8 mouse cellular contexts compared by ENCODE assay signal in genomic region chr5:124351604-124352003, GRCm38 (mm10). TPM values are rescaled to one million over a fixed set of nuclear protein-coding genes. Genes with fewer than 3 reads are reported as not detected.
A peak's percentile ranks its signal among the peaks of the same experiment; 100 is the strongest.
DNase-seq lines count a peak whose midpoint lies in the region; ATAC-seq and TF ChIP-seq lines count a peak whose summit lies in the region.

No protein-coding gene starts in this region.

- H3K4me1 ChIP-seq in kidney, embryonic 14.5 days (ENCODE audit: control insufficient read depth, insufficient read depth, low read length): peaks cover 14% of the 10 kb centered on the region
- peaks cover 10% of the 10 kb centered on the region for H3K4me1 ChIP-seq in cortical plate, adult 2 months (ENCODE audit: control insufficient read depth, insufficient read depth, low read length)
- peaks cover 26% of the 10 kb centered on the region for H3K4me1 ChIP-seq in hindbrain, embryonic 14.5 days (replicated peaks; ENCODE audit: control insufficient read depth, insufficient read depth, low read length)
- H3K4me1 ChIP-seq in midbrain, embryonic 15.5 days: peaks cover 47% of the 10 kb centered on the region

- H3K4me2 ChIP-seq in kidney, embryonic 14.5 days (replicated peaks; ENCODE audit: low read depth, low read length): peak overlapping the region; percentile 79
- H3K4me2 ChIP-seq in hindbrain, embryonic 14.5 days (replicated peaks): peak overlapping the region; percentile 81
- peak overlapping the region; percentile 78 for H3K4me2 ChIP-seq in midbrain, embryonic 15.5 days

- no peaks in the 10 kb centered on the region for H3K27me3 ChIP-seq in kidney, embryonic 14.5 days (ENCODE audit: control insufficient read depth, insufficient read depth, low read length)
- no peaks in the 10 kb centered on the region for H3K27me3 ChIP-seq in hindbrain, embryonic 14.5 days (ENCODE audit: control insufficient read depth, insufficient read depth, low read length)
- H3K27me3 ChIP-seq in midbrain, embryonic 15.5 days (replicated peaks): no peaks in the 10 kb centered on the region

- H3K27ac ChIP-seq in kidney, embryonic 14.5 days (ENCODE audit: low read depth, low read length): peak overlapping the region; percentile 99
- peak overlapping the region; percentile 87 for H3K27ac ChIP-seq in cortical plate, adult 2 months (ENCODE audit: insufficient read depth, low read length)
- peak overlapping the region; percentile 93 for H3K27ac ChIP-seq in hindbrain, embryonic 14.5 days
- peak overlapping the region; percentile 99 for H3K27ac ChIP-seq in midbrain, embryonic 15.5 days

- TF ChIP-seq CTCF in cortical plate, adult 2 months (IDR thresholded peaks at IDR 0.05; ENCODE audit: extremely low read depth, insufficient read depth, low read length): no peak

- TF ChIP-seq POLR2A in cortical plate, adult 2 months (IDR thresholded peaks at IDR 0.05; ENCODE audit: extremely low read depth, insufficient read depth, low read length): no peak

- WGBS in kidney, embryonic 14.5 days: 36% methylated on average over 3 of the region's 3 CpGs
- WGBS in hindbrain, embryonic 14.5 days: 25% methylated on average over 3 of the region's 3 CpGs
- WGBS in midbrain, embryonic 15.5 days: 33% methylated on average over 3 of the region's 3 CpGs

- peak overlapping the region; percentile 100 for H3K9ac ChIP-seq in kidney, embryonic 14.5 days (ENCODE audit: low read depth, low read length)
- peak overlapping the region; percentile 97 for H3K9ac ChIP-seq in hindbrain, embryonic 14.5 days
- H3K9ac ChIP-seq in midbrain, embryonic 15.5 days: peak overlapping the region; percentile 91

- no peak for ATAC-seq in kidney, embryonic 14.5 days (ENCODE audit: low FRiP score, low TSS enrichment)
- ATAC-seq in hindbrain, embryonic 14.5 days (ENCODE audit: low FRiP score): no peak
- no peak; the same call in 1 of the 2 replicates for ATAC-seq in midbrain, embryonic 15.5 days (replicated peaks)

- H3K36me3 ChIP-seq in kidney, embryonic 14.5 days (ENCODE audit: control insufficient read depth, insufficient read depth, low read length): peaks cover 31% of the 10 kb centered on the region
- H3K36me3 ChIP-seq in hindbrain, embryonic 14.5 days (replicated peaks; ENCODE audit: control insufficient read depth, insufficient read depth): peaks cover 24% of the 10 kb centered on the region
- H3K36me3 ChIP-seq in midbrain, embryonic 15.5 days (replicated peaks): peaks cover 11% of the 10 kb centered on the region; the same call in 1 of the 2 replicates

- H3K9me3 ChIP-seq in kidney, embryonic 14.5 days (ENCODE audit: control insufficient read depth, low read length): no peaks in the 10 kb centered on the region
- no peaks in the 10 kb centered on the region for H3K9me3 ChIP-seq in hindbrain, embryonic 14.5 days (ENCODE audit: control insufficient read depth, low read length)
- H3K9me3 ChIP-seq in midbrain, embryonic 15.5 days: no peaks in the 10 kb centered on the region

- peak overlapping the region; percentile 96 for H3K4me3 ChIP-seq in kidney, embryonic 14.5 days (ENCODE audit: low read length)
- 0 out of 2 replicates have a peak overlapping the region, but pooled peaks have one; percentile 8 for H3K4me3 ChIP-seq in cortical plate, adult 2 months (ENCODE audit: insufficient read depth, low read length)
- peak overlapping the region; percentile 89 for H3K4me3 ChIP-seq in hindbrain, embryonic 14.5 days (replicated peaks; ENCODE audit: low read length)
- peak overlapping the region; percentile 93 for H3K4me3 ChIP-seq in midbrain, embryonic 15.5 days

- no peak for DNase-seq in kidney, adult 18-20 months
- DNase-seq in hindbrain, embryonic 14.5 days (ENCODE audit: low spot score): no peak
- no peak for DNase-seq in natural killer cell, adult 2 months (ENCODE audit: low spot score in 2 of 2)
- DNase-seq in B cell, adult 2 months: no peak
- DNase-seq in right cerebral cortex, adult 18-20 months: no peak

RNA-seq across cellular contexts. Expression of gene Cdk2ap1, which starts 11.3 kb away (rescaled TPM):
- polyA plus RNA-seq in kidney, embryonic 14.5 days (2014; fragmentation: Nextera tagmentation; extraction: Ambion mirVana): 62.3 and 87.0 TPM in 2 replicates
- polyA plus RNA-seq in cortical plate, adult 2 months (2012; rRNA removed): 252 and 264 TPM in 2 replicates
- polyA plus RNA-seq in hindbrain, embryonic 14.5 days (2014; fragmentation: Nextera tagmentation; extraction: Ambion mirVana): 59.5 and 70.7 TPM in 2 replicates
- 89.3 and 127 TPM in 2 replicates for polyA plus RNA-seq in midbrain, embryonic 15.5 days (2015; fragmentation: Nextera tagmentation; extraction: Ambion mirVana)

RNA-seq across cellular contexts. Expression of gene 2810006K23Rik, which starts 23.7 kb away (rescaled TPM):
- 12.5 and 13.2 TPM in 2 replicates for polyA plus RNA-seq in kidney, embryonic 14.5 days (2014; fragmentation: Nextera tagmentation; extraction: Ambion mirVana)
- 13.5 and 13.6 TPM in 2 replicates for polyA plus RNA-seq in cortical plate, adult 2 months (2012; rRNA removed)
- 9.4 and 10.2 TPM in 2 replicates for polyA plus RNA-seq in hindbrain, embryonic 14.5 days (2014; fragmentation: Nextera tagmentation; extraction: Ambion mirVana)
- 13.6 and 14.6 TPM in 2 replicates for polyA plus RNA-seq in midbrain, embryonic 15.5 days (2015; fragmentation: Nextera tagmentation; extraction: Ambion mirVana)

RNA-seq across cellular contexts. Expression of gene Mphosph9, which starts 23.8 kb away (rescaled TPM):
- 11.8 and 20.8 TPM in 2 replicates for polyA plus RNA-seq in kidney, embryonic 14.5 days (2014; fragmentation: Nextera tagmentation; extraction: Ambion mirVana)
- polyA plus RNA-seq in cortical plate, adult 2 months (2012; rRNA removed): 21.0 and 22.3 TPM in 2 replicates
- polyA plus RNA-seq in hindbrain, embryonic 14.5 days (2014; fragmentation: Nextera tagmentation; extraction: Ambion mirVana): 10.1 and 12.6 TPM in 2 replicates
- 14.2 and 14.8 TPM in 2 replicates for polyA plus RNA-seq in midbrain, embryonic 15.5 days (2015; fragmentation: Nextera tagmentation; extraction: Ambion mirVana)

Comparison
In these comparisons a context has a peak if more than half of its experiments do, and no peak if none do; other contexts are left out.
1. H3K4me3 ChIP-seq: peak in every context shown above with its lines; median percentile 96 in kidney, embryonic 14.5 days; 93 in midbrain, embryonic 15.5 days; 89 in hindbrain, embryonic 14.5 days; 8 in cortical plate, adult 2 months.